Mouse (Mus musculus) myocyte (in vitro differentiated cells): ENCODE measurements at regions not wholly inside any gene's neighbourhood (a gene's known extent, or its start where the extent isn't known, plus 50 kb on each side); places are given as distances from the start of the nearest gene placed in this dataset.

Experiments used
- E2F4 ChIP-seq: IDR thresholded peaks from one replicate; pipeline ENCODE4 v1.6.1; 2011; ENCODE audit warnings: mild to moderate bottlenecking, control low read depth, moderate library complexity; ENCODE audit not compliant: insufficient read depth
- MAX ChIP-seq: IDR thresholded peaks from one replicate; pipeline ENCODE4 v1.6.1; 2011; ENCODE audit warnings: low read depth, mild to moderate bottlenecking, control low read depth
- MYOD1 ChIP-seq, 3 experiments: IDR thresholded peaks; one replicate each; pipeline ENCODE4 v1.6.1; 2011; ENCODE audit warnings: control low read depth in 2 of 3, low read depth in 2 of 3, mild to moderate bottlenecking in 2 of 3, moderate library complexity in 1 of 3; ENCODE audit not compliant: insufficient read length in 2 of 3, control insufficient read depth in 1 of 3
- MYOG ChIP-seq, 3 experiments: IDR thresholded peaks; one replicate each; pipeline ENCODE4 v1.6.1; 2011; ENCODE audit warnings: control low read depth in 2 of 3, low read depth in 2 of 3, mild to moderate bottlenecking in 2 of 3; ENCODE audit not compliant: insufficient read length in 2 of 3, control insufficient read depth in 1 of 3, insufficient read depth in 1 of 3
- POLR2A ChIP-seq: IDR thresholded peaks from one replicate; pipeline ENCODE4 v1.6.1; 2011; ENCODE audit warnings: low read depth, mild to moderate bottlenecking, control low read depth, moderate library complexity; ENCODE audit not compliant: insufficient read length
- POLR2AphosphoS2 ChIP-seq: IDR thresholded peaks from one replicate; pipeline ENCODE4 v1.6.1; 2011; ENCODE audit warnings: low read depth, control low read depth; ENCODE audit not compliant: insufficient read length
- REST ChIP-seq: IDR thresholded peaks from one replicate; pipeline ENCODE4 v1.6.1; 2011; ENCODE audit warnings: mild to moderate bottlenecking, control low read depth, moderate library complexity; ENCODE audit not compliant: insufficient read depth, insufficient read length
- SRF ChIP-seq: IDR thresholded peaks from one replicate; pipeline ENCODE4 v1.6.1; 2011; ENCODE audit warnings: low read depth; ENCODE audit not compliant: control insufficient read depth, insufficient read length
- USF1 ChIP-seq: IDR thresholded peaks from one replicate; pipeline ENCODE4 v1.6.1; 2011; ENCODE audit warnings: low read depth, mild to moderate bottlenecking, control low read depth, moderate library complexity

DNA sequence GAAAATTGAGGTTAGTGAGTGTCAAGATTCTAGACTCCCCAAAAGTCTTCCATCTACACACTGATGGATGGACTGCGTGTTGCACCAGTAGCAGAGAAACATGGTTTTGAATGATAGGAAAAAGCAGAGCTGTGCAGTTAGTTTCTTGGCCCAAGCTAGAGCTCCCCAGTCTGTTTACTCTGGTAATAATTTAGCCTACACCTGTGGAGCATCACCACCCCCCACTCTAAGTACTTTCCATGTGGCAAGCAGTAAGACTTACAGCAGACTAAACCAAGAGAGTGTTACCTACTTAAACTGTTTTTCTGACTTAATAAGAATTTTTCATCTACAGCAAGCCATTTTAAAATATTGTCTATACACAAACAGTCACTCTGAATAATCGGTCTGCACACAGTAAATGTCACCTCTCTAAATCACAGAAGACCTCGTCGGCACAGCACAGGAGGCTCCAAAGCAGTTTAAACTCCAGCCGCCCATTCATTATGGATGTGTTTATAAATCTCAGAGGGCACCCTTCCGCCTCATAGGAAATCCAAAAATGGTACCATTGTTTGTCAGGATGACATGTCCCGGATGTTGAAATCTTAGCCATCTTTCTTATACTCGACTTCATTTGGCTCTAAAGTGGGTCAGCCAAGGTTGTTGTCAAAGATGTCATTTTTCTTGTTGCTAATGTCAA is 454.5 kb upstream of the Etaa1 start:
- TF ChIP-seq E2F4 (no peak), POLR2A (no peak), USF1 (no peak), POLR2AphosphoS2 (no peak), MYOG (IDR thresholded peaks at IDR 0.05; ENCODE audit: control insufficient read depth in 1 of 3, insufficient read depth in 1 of 3, insufficient read length in 2 of 3, low read depth in 2 of 3) (no peak), MYOD1 (IDR thresholded peaks at IDR 0.05; ENCODE audit: control insufficient read depth in 1 of 3, insufficient read length in 2 of 3, low read depth in 2 of 3) (no peak), REST (no peak), MAX (no peak), SRF (no peak)
